Mouse (Mus musculus) heart, postnatal 0 days (tissue): ENCODE results near the gene Lix1l.

Experiments
- CTCF ChIP-seq: IDR thresholded peaks from 2 replicates; pipeline ENCODE4 v1.5.1; 2016; ENCODE audit warnings: antibody characterized with exemption, control low read depth, low read depth
- EP300 ChIP-seq: IDR thresholded peaks from 2 replicates; pipeline ENCODE4 v1.6.1; 2016; ENCODE audit warnings: antibody characterized with exemption, low read depth

GRCm38 (mm10) chr3:96561946-96562681, 38.8 kb upstream of the Lix1l start:
- TF ChIP-seq CTCF (no peak), EP300 (no peak; the same call in 1 of the 2 replicates)
